Mouse (Mus musculus) erythroblast, embryonic 14.5 days (primary cell): ENCODE data around the gene Rdh7.

Source experiments
- GATA1 ChIP-seq: IDR thresholded peaks from 2 replicates; pipeline ENCODE4 v1.6.1; 2012; ENCODE audit warnings: low read length, inconsistent platforms, mixed read lengths
- TAL1 ChIP-seq: IDR thresholded peaks from 3 replicates; pipeline ENCODE4 v1.6.1; 2012; ENCODE audit warnings: low read length, inconsistent platforms, mixed read lengths

DNA sequence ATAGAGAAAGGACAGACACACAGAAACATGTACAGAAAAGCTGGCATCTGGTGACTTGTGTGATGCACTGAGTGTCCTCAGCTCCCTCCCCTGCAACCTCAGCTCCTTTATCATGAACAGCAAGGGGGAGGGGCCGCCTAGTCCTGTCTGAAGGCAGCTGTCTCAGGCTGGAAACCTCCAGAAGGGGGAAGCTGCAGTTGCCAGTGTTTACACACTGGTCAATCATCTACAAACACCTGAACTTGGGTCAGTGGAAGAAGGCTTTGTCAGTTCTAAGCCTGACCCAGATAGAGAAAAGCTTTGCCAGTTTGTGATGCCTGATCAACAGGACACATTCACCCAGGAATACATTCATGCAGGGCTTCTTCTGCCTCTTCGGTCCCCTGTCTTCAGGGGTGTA lies 10.9 kb downstream of the Rdh7 start:
- TF ChIP-seq GATA1 (no peak), TAL1 (no peak)
